Mouse (Mus musculus) common myeloid progenitor, adult 5-6 weeks (primary cell): ENCODE data around the gene Efna5. TPM values are rescaled to one million over a fixed set of nuclear protein-coding genes. Genes with fewer than 3 reads are reported as not detected.

Experiments
- ATAC-seq: replicated peaks from 2 replicates; pipeline ENCODE4 v1.8.0; 2016; ENCODE audit warnings: low read depth, mild to moderate bottlenecking, moderate TSS enrichment, inconsistent platforms; ENCODE audit not compliant: poor library complexity, severe bottlenecking
- total RNA-seq: library from RNA; stranded (forward); fragments of 200-1000, 187-1606 nt; gene quantifications from 2 replicates; pipeline ENCODE4 v1.2.3, GENCODE M21; 2017

Gene Efna5
- total RNA-seq, 1 experiment from 2014 or later: not detected

DNA sequence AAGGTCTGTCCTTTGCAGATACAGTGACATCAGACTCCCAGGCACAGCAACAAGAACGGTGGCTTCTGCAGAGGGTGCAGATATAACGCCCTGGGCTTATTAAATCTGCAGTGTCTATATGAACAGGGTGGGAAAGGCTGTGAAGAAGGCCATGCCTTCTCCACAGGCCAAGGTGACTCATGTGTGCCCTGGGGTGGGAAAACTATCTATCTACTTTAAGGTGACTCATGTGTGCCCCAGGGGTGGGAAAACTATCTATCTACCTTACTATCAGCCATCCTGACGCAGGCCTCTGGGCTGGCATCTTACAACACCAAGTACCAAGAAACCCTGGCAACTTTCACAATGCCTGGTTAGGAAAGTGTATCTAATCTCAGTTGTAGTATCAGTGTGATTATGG is 124.2 kb downstream of the Efna5 start:
- ATAC-seq: no peak

- no peak for ATAC-seq
These were observed 125.5 kb downstream of the Efna5 start for GRCm38 (mm10) chr17:62755635-62756034.

DNA sequence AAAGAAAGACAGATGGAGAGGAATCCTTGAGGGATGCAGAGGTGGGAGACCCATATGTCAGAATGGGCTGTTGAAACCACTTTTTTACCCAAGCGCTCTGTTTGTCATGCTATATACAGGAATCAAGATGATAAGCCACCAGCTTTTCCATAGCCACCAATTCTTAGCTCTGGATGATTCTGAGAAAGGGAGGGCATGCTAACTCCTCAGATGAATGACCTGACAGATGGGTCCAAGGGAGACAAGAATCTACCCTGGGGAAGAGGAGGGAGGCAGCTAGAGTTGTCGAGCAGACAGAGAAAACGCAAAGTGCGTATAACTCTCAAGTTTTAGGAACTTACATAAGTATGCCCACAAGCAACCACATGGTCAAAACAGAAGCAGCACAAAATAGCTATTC is 126.5 kb downstream of the Efna5 start:
- ATAC-seq: no peak

DNA sequence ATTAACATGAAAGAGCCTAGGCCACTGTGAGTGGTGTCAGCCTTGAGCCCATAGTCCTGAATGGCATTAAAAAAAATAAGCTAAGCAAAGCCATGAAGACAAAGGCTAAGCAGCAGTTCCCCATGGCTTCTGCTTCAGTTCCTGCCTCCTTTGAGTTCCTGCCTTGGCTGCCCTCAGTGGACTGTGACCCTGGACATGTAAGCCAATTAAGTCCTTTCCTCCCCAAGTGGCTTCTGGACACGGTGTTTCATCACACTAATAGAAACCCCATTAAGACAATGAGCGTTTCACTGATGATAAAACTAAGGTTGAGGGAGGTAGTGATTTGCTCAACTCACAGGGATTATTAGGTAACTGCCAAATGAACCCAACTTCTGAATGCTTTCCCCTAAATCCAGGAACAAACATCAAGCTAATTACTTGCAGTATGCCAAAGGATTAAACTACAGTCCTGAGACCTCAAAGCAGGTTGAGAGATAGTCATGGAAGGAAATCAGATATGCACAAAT is 128.7 kb downstream of the Efna5 start:
- ATAC-seq: no peak

GRCm38 (mm10) chr17:62750647-62751046 is 130.5 kb downstream of the Efna5 start:
- ATAC-seq: no peak

GRCm38 (mm10) chr17:62748803-62749619 is 132.1 kb downstream of the Efna5 start:
- ATAC-seq: peak; percentile 91

DNA sequence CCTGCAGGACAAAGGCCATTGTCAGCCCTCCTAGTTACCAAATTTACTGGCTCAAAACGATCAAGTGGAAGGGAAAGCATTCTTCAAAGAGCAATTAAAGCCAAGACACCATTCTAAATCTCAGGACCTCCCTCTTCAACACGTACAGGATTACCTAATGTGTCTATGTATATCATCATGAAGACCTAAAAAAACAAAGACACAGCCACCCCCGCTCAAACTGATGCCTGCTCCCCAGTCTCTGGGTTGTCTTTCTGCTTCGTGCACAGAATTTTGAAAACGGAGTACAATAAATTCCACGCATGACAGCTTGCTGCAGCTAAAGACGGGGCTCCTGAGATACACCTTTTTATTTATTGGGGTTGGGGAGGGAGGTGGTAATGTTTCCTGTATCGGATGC is 133.7 kb downstream of the Efna5 start:
- ATAC-seq: no peak

DNA sequence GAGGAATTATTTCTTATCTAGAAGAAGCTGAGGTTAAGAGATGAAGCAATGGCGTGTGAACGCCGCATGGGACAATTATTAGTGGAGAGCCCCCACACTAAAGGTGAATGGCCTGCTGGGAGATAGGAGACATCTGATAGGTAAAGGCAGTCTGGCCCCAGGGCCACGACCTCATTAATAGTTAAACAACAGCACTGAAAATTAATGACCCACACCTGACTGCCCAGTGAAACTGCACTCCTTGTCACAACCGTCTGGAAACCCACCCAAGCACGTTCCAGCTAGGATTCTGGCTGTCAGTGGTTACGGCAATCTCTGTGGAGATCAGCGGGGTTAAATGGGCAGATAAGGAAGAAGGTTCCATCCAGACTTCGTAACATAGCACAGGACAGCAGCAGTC is 134.3 kb downstream of the Efna5 start:
- ATAC-seq: no peak

- no peak for ATAC-seq
These were observed 135.8 kb downstream of the Efna5 start for GRCm38 (mm10) chr17:62745286-62745685.

- no peak for ATAC-seq
These were observed 136.9 kb downstream of the Efna5 start for GRCm38 (mm10) chr17:62744239-62744638.

- 0 out of 2 replicates have a peak, but pooled peaks have one; percentile 47 for ATAC-seq
These were observed 139.4 kb downstream of the Efna5 start for GRCm38 (mm10) chr17:62741702-62742101.

DNA sequence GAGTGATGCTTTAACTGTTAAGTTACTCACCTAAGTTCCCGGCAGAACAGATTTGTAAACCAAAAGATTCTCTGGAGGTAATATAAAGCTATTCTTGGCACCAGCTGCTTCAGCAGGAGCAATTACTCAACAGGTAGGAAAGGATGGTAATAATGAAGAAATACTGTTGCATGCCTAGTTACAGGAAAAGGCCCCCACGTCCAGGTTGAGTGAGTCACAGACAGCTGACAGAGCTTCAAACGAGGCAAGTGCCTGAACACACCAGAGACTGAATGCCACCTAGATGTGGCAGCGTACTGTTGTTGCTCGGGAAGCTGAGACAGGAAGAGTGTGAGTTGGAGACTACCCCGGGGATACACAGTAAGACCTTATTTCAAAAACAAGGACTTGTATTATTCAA is 140.1 kb downstream of the Efna5 start:
- ATAC-seq: no peak

DNA sequence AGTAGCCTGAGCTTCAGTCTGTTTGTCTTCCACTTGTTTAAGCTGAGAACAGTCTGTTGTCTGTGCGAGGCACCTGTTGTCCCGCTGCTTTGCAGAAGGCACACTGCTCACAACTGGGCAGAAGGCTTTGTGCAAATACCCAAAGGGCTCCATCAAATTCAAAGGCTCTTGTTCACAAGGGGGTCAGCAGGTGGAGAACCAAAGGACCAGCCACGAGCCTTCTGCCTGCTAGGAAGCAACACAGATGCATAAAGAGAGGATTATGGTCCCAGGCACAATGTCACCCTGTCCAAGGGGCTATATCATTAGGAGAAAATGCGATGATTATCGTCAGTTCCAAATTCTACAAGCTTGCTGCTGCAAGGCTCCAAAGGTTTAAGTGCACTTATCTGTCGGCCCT is 141.1 kb downstream of the Efna5 start:
- no peak for ATAC-seq

- 0 out of 2 replicates have a peak, but pooled peaks have one; percentile 45 for ATAC-seq
These were observed 143.7 kb downstream of the Efna5 start for GRCm38 (mm10) chr17:62737404-62737803.

- ATAC-seq: no peak
These were observed 145.2 kb downstream of the Efna5 start for GRCm38 (mm10) chr17:62735943-62736342.

- ATAC-seq: no peak
These were observed 146.2 kb downstream of the Efna5 start for GRCm38 (mm10) chr17:62734901-62735300.

GRCm38 (mm10) chr17:62734067-62734466 is 147.1 kb downstream of the Efna5 start:
- ATAC-seq: no peak

DNA sequence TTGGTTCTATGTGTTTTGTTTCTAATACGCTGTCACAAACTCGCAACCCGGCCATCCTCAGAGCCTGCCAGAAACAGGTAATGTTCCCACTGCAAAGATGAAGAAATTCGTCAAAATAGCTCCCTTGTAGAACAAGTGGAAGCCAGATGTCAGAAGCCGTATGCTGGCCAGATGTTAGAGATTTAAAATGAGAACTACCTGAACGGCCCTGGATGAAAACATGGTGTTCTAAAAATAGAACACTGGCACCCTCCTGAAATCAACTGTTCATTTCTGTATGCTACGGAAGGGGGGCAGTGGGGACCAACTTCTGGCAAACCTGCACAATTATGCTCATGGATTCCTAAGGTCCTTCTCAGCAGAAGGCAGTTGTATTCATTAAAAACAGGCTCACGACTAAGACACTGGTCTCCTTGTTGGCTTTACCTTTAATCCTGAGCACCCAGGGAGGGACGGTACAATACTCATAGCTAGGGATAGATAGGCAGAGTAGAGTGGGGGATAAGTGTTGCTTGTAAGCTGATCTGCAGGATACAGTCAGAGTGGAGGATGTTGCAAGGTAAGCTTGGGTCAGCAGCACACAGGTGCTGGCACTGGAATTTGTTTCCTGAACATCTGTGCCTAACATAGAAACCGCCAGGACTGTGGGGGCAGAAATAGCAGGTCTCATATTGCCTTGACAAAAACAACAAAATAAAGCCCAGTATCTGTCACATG is 151.2 kb downstream of the Efna5 start:
- no peak for ATAC-seq

DNA sequence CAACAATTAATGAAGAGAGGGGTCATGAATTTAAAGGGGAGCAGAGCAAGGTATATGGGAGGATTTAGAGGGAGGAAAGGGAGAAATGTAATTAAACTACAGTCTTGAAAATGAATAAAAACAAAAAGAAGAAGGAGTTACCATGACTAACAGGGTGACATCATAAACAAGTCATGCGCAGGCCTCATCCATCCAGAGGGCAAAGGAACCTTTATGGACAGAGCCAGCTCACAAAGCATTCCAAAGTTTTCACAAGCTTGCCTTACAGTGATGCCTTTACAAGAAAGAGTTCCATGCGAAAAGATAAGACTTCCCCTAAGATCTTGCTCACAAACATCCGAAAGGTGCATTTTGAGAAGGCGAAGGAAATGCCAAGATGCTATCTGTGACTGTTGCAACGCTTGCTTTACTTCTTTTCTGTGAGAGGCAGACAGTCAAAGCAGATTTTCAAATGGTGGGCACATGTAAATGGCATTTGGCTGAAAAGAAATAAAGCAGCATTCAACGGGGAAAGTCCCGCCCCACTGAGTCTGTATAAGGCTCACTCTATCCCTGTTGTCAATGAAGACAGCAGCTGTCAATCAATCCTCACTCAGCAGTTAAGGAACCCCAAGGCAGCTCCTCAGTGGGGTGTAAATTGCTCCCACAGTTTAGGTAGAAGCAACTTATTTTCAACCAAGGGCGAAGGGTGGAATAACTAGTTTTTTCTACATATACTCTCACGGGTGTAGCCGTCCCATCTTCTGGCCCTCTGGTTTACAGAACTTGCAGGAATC is 152.8 kb downstream of the Efna5 start:
- ATAC-seq: no peak

GRCm38 (mm10) chr17:62726102-62726501 is 155.0 kb downstream of the Efna5 start:
- no peak for ATAC-seq
